Mouse (Mus musculus): ENCODE data around the gene Bach2. TPM values are rescaled to one million over a fixed set of nuclear protein-coding genes. Genes with fewer than 3 reads are reported as not detected.

Gene Bach2
- polyA plus RNA-seq, 1 experiment from 2014 or later, result 13.0 TPM

- H3K4me1 ChIP-seq, result peaks cover 48% of the 10 kb centered on the region
Measured at GRCm38 (mm10) chr4:32530921-32531846, 292.6 kb downstream of the Bach2 start.

GRCm38 (mm10) chr4:32532079-32532478 is 293.5 kb downstream of the Bach2 start:
- no peaks in the 10 kb centered on the region for H3K27me3 ChIP-seq
- peaks cover 51% of the 10 kb centered on the region for H3K4me1 ChIP-seq
- H3K27ac ChIP-seq, result peak overlapping the region; percentile 51; the same call in 1 of the 2 replicates
- no peak for ATAC-seq (ENCODE audit: insufficient number of reproducible peaks, insufficient read depth, low FRiP score, low TSS enrichment)
- no peak overlapping the region for H3K9ac ChIP-seq
- H3K4me3 ChIP-seq, result no peak overlapping the region
- WGBS, result 52% methylated on average over 8 of the region's 8 CpGs
- peak overlapping the region; percentile 49 for H3K4me2 ChIP-seq (replicated peaks)
- no peaks in the 10 kb centered on the region for H3K9me3 ChIP-seq
- H3K36me3 ChIP-seq, result no peaks in the 10 kb centered on the region

More at GRCm38 (mm10) chr4:32530921-32531846, 292.6 kb downstream of the Bach2 start:
- Histone ChIP-seq H3K9ac (no peak overlapping the region), H3K27me3 (no peaks in the 10 kb centered on the region), H3K4me2 (replicated peaks) (peak overlapping the region; percentile 49), H3K4me3 (peak overlapping the region; percentile 7; the same call in 1 of the 2 replicates), H3K27ac (peak overlapping the region; percentile 51), H3K36me3 (no peaks in the 10 kb centered on the region), H3K9me3 (no peaks in the 10 kb centered on the region)
- peak; percentile 76; the same call in 1 of the 2 replicates for ATAC-seq (ENCODE audit: insufficient number of reproducible peaks, insufficient read depth, low FRiP score, low TSS enrichment)
- WGBS, result 17% methylated on average over 28 of the region's 28 CpGs

GRCm38 (mm10) chr4:32533735-32534134 is 295.1 kb downstream of the Bach2 start:
- WGBS, result 61% methylated on average over 7 of the region's 7 CpGs
- Histone ChIP-seq H3K27ac (no peak overlapping the region), H3K4me3 (no peak overlapping the region), H3K9ac (no peak overlapping the region), H3K4me1 (peaks cover 58% of the 10 kb centered on the region), H3K4me2 (replicated peaks) (no peak overlapping the region), H3K27me3 (no peaks in the 10 kb centered on the region), H3K36me3 (no peaks in the 10 kb centered on the region), H3K9me3 (no peaks in the 10 kb centered on the region)
- no peak for ATAC-seq (ENCODE audit: insufficient number of reproducible peaks, insufficient read depth, low FRiP score, low TSS enrichment)

DNA sequence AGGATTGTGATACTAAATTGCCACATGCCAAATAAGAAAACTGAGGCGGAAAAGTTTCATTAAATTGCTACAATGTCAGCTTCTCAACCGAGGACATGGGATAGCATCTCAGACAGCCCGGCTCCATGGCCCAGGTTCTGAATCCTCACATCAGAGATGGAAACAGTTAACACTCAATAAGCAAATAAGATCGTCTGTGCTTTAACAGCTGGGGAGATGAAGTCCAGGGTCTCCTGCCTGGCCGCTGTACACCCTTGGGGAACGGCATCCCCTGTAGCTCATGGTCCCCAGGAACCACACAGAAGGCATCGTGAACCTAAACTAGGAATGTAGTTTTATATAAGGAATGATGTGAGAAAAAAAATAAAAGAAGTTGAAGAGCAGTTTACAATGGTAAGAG is 297.0 kb downstream of the Bach2 start:
- Histone ChIP-seq H3K4me2 (replicated peaks) (no peak overlapping the region), H3K27ac (no peak overlapping the region), H3K9me3 (no peaks in the 10 kb centered on the region), H3K4me1 (peaks cover 49% of the 10 kb centered on the region), H3K27me3 (no peaks in the 10 kb centered on the region), H3K36me3 (no peaks in the 10 kb centered on the region), H3K9ac (no peak overlapping the region), H3K4me3 (no peak overlapping the region)
- WGBS, result 67% methylated on average over 7 of the region's 7 CpGs
- no peak for ATAC-seq (ENCODE audit: insufficient number of reproducible peaks, insufficient read depth, low FRiP score, low TSS enrichment)

DNA sequence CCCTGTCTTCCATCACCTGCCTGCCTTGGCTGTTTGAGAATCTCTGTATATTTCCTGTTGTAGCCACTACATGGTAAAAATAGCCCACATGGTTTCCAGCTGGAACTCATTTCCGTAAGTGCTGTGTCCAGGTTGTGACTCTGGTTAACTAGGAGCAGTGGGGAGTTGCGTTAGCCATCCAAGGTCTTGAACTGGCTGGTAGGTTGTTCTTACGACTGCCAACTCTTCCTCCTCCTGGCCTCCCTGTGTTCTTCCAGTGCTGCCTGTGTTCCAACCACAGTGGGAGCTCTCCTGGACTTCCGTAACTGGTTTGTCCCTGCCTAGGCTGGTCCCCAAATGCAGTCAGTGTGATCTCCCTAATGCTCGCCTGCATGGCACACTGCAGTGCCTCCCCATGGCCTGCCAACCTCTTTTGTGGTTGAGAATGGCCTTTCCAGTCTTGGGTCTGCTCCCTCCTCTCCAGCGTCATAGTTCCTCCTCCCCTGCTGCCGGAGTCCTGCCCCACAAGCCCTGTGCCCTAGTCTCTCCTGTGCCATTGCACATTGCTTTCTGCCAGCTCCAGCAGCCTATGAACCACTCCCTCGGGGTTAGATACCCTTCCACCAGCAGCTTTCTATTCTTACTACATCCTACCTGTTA is 298.4 kb downstream of the Bach2 start:
- H3K9ac ChIP-seq, result no peak overlapping the region
- no peak overlapping the region for H3K4me3 ChIP-seq
- H3K27ac ChIP-seq, result peak overlapping the region; percentile 12
- 49% methylated on average over 8 of the region's 8 CpGs for WGBS
- no peak overlapping the region for H3K4me2 ChIP-seq (replicated peaks)
- no peaks in the 10 kb centered on the region for H3K27me3 ChIP-seq
- H3K9me3 ChIP-seq, result no peaks in the 10 kb centered on the region
- no peak; the same call in 1 of the 2 replicates for ATAC-seq (ENCODE audit: insufficient number of reproducible peaks, insufficient read depth, low FRiP score, low TSS enrichment)
- peaks cover 38% of the 10 kb centered on the region for H3K4me1 ChIP-seq
- no peaks in the 10 kb centered on the region for H3K36me3 ChIP-seq

- WGBS, result 18% methylated on average over 5 of the region's 5 CpGs
- ATAC-seq (ENCODE audit: insufficient number of reproducible peaks, insufficient read depth, low FRiP score, low TSS enrichment), result no peak
- H3K27ac ChIP-seq, result no peak overlapping the region
Measured at GRCm38 (mm10) chr4:32538088-32538487, 299.5 kb downstream of the Bach2 start.

DNA sequence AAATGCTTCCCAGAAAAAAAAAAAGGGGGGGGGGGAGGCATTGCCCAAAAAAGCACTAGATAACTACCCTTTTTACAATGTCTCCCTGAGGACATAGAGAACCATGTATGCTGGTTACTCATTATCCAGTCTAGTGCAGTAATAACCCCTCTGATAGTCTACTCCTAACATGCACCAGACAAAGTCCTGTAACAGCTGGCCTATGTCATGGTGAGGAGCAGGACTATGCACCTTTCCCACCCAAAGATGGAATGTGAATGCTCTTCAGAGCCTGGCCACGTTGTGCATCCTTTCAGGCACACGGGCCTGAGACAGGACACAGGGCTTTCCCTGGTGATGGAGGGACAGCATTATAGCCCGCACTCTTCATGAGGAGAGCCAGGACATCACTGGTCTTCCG is 299.9 kb downstream of the Bach2 start:
- Histone ChIP-seq H3K27ac (no peak overlapping the region), H3K4me1 (peaks cover 29% of the 10 kb centered on the region), H3K36me3 (no peaks in the 10 kb centered on the region), H3K9ac (no peak overlapping the region), H3K4me2 (replicated peaks) (no peak overlapping the region), H3K4me3 (no peak overlapping the region), H3K9me3 (no peaks in the 10 kb centered on the region), H3K27me3 (no peaks in the 10 kb centered on the region)
- WGBS, result 70% methylated on average over 4 of the region's 4 CpGs
- no peak for ATAC-seq (ENCODE audit: insufficient number of reproducible peaks, insufficient read depth, low FRiP score, low TSS enrichment)

More at GRCm38 (mm10) chr4:32538088-32538487, 299.5 kb downstream of the Bach2 start:
- Histone ChIP-seq H3K4me2 (replicated peaks) (no peak overlapping the region), H3K4me3 (no peak overlapping the region), H3K36me3 (no peaks in the 10 kb centered on the region), H3K9ac (no peak overlapping the region), H3K27me3 (no peaks in the 10 kb centered on the region), H3K4me1 (peaks cover 29% of the 10 kb centered on the region), H3K9me3 (no peaks in the 10 kb centered on the region)

DNA sequence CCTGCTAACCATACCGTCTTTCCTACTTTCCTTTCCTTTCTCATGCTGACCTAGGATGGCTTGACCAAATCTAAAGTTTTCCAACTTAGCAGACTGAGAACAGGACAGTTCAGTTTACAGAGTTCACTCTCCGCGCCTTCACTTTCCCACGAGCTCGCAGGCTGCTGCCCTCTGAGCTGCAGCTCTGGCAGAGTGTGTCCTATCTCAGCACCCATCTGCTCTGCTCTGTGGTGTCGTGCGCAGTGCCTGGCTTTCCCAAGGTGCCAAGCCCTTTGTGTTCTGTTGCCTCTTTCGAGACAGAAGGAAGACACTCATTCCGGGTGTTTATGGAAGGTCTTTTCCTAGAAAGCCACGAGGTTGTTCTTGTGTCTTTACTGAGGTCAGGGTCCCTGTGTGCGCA is 300.4 kb downstream of the Bach2 start:
- no peaks in the 10 kb centered on the region for H3K9me3 ChIP-seq
- no peaks in the 10 kb centered on the region for H3K36me3 ChIP-seq
- WGBS, result 84% methylated on average over 11 of the region's 11 CpGs
- H3K4me3 ChIP-seq, result no peak overlapping the region
- no peak overlapping the region for H3K4me2 ChIP-seq (replicated peaks)
- no peaks in the 10 kb centered on the region for H3K27me3 ChIP-seq
- ATAC-seq (ENCODE audit: insufficient number of reproducible peaks, insufficient read depth, low FRiP score, low TSS enrichment), result no peak
- peaks cover 29% of the 10 kb centered on the region for H3K4me1 ChIP-seq
- no peak overlapping the region for H3K9ac ChIP-seq
- no peak overlapping the region for H3K27ac ChIP-seq

- Histone ChIP-seq H3K9me3 (no peaks in the 10 kb centered on the region), H3K36me3 (no peaks in the 10 kb centered on the region), H3K4me1 (no peaks in the 10 kb centered on the region), H3K4me3 (no peak overlapping the region), H3K4me2 (replicated peaks) (no peak overlapping the region), H3K9ac (no peak overlapping the region), H3K27me3 (no peaks in the 10 kb centered on the region), H3K27ac (no peak overlapping the region)
- ATAC-seq (ENCODE audit: insufficient number of reproducible peaks, insufficient read depth, low FRiP score, low TSS enrichment), result no peak
- 87% methylated on average over 14 of the region's 14 CpGs for WGBS
Measured at GRCm38 (mm10) chr4:32544821-32545545, 306.4 kb downstream of the Bach2 start.

DNA sequence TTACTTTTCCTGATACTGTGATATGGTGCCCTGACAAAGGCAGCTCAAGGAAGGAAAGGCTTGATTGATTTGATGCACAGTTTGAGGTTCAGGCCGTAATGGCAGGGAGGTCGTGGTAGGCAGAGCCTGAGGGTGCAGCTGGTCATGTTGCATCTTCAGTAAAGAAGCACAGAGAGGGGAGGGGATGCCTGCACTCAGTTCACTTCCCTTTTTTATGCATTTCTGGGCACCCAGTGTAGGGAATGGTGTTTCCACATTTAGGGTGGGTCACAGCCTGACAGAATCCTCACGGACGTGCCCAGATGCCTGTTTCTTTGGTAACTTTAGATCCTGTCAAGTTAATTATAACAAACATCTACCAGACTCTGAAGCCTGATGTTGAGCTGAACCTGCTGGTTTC is 306.9 kb downstream of the Bach2 start:
- Histone ChIP-seq H3K27ac (no peak overlapping the region), H3K27me3 (no peaks in the 10 kb centered on the region), H3K4me2 (replicated peaks) (no peak overlapping the region), H3K4me3 (no peak overlapping the region), H3K36me3 (no peaks in the 10 kb centered on the region), H3K9ac (no peak overlapping the region), H3K4me1 (no peaks in the 10 kb centered on the region), H3K9me3 (no peaks in the 10 kb centered on the region)
- WGBS, result 56% methylated on average over 4 of the region's 4 CpGs
- no peak for ATAC-seq (ENCODE audit: insufficient number of reproducible peaks, insufficient read depth, low FRiP score, low TSS enrichment)

DNA sequence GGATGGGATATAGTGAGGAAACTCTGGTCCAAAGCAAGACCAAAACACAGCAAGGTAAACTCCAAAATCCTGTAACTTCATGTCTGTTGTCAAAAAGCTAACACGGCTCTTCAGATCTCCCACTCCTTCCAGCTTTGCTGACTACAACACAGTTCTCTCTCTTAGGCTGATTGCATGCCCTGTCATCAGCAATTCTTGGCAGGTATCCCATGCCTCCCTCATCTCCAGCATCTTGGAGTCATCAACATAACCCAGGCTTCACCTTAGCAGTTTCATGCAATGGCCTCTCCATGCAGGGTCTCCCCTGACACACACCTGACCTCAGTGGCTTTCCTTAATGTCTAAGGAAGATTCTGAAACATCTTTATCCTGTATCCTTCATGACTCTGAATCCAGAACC is 310.5 kb downstream of the Bach2 start:
- H3K4me3 ChIP-seq, result no peak overlapping the region
- H3K4me1 ChIP-seq, result no peaks in the 10 kb centered on the region
- H3K27me3 ChIP-seq, result no peaks in the 10 kb centered on the region
- no peaks in the 10 kb centered on the region for H3K36me3 ChIP-seq
- no peaks in the 10 kb centered on the region for H3K9me3 ChIP-seq
- H3K27ac ChIP-seq, result no peak overlapping the region
- H3K4me2 ChIP-seq (replicated peaks), result no peak overlapping the region
- no peak for ATAC-seq (ENCODE audit: insufficient number of reproducible peaks, insufficient read depth, low FRiP score, low TSS enrichment)
- 72% methylated on average over 1 of the region's 1 CpGs for WGBS
- H3K9ac ChIP-seq, result no peak overlapping the region

Data from embryonic facial prominence, embryonic 12.5 days (tissue).